Mouse (Mus musculus): ENCODE results near the gene Zfp217. TPM values are rescaled to one million over a fixed set of nuclear protein-coding genes. Genes with fewer than 3 reads are reported as not detected.

Zfp217 gene
- polyA plus RNA-seq, 1 experiment from 2014 or later = 1.7 TPM

DNA sequence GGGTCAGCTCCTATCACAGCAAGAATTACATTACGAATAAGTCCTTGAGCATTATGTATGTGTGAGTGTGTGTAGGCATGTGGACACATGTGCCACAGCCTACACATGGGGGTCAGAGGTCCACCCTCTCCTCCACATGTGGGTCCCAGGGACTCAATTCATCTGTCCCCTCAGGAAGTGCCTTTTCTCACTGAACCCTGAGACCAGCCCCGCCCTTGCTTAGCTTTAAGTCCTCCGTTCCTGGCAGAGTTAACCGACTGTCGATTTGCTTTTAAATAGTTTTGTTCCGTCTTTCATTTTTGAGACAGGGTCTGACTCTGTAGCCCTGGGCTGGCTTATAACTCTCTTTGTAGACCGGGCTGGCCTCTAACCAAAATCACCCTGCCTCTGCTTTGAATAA is 5.0 kb upstream of the Zfp217 start:
- Histone ChIP-seq H3K4me3 (ENCODE audit: low read depth, low read length) (no peak overlapping the region), H3K36me3 (ENCODE audit: control insufficient read depth, insufficient read depth, low read length) (no peaks in the 10 kb centered on the region), H3K9me3 (ENCODE audit: control insufficient read depth, low read length) (no peaks in the 10 kb centered on the region), H3K9ac (ENCODE audit: low read length) (no peak overlapping the region), H3K4me1 (replicated peaks; ENCODE audit: control insufficient read depth, insufficient read depth) (no peaks in the 10 kb centered on the region), H3K27ac (replicated peaks) (peak overlapping the region; percentile 71), H3K27me3 (ENCODE audit: control insufficient read depth, insufficient read depth, low read length) (no peaks in the 10 kb centered on the region), H3K4me2 (replicated peaks; ENCODE audit: low read depth) (peak overlapping the region; percentile 66)
- ATAC-seq (ENCODE audit: low FRiP score, low TSS enrichment) (no peak), DNase-seq (ENCODE audit: low spot score) (no peak)
- 22% methylated on average over 7 of the region's 7 CpGs for WGBS
- no peak for TF ChIP-seq EP300 (optimal IDR thresholded peaks at IDR 0.05)
- TF ChIP-seq CTCF (IDR thresholded peaks at IDR 0.05; ENCODE audit: low read depth) = no peak

DNA sequence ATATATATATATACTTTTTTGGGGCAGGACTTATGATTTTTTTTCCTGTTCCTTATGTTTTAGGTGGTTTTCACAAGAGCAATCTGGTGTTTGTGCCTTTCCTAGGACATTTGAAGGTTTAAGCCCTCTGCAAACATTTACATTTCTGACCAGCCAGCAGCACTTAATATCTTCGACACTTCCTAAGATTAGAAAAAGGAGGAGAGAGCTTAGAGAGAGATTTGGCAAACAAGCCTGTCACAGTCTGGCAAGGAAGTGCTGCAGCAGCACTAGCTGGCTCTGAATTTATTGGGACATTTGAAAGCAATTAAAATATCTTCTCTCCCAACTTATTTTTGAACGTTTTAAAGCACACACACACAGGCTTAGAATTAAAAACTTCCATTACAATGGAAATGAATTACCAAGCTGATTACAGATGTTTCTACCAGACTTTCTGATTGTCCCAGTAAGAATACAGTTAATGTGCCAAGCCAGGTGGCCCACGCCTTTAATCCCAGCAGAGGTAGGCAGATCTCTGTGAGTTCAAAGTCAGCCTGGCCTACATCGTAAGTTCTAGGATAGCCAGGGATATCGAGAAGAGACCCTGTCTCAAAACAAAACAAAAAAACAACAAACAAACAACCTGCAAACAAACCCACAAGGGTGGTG is 4.3 kb upstream of the Zfp217 start:
- Histone ChIP-seq H3K36me3 (ENCODE audit: control insufficient read depth, insufficient read depth, low read length) (no peaks in the 10 kb centered on the region), H3K4me2 (replicated peaks; ENCODE audit: low read depth) (no peak overlapping the region), H3K9ac (ENCODE audit: low read length) (no peak overlapping the region), H3K9me3 (ENCODE audit: control insufficient read depth, low read length) (no peaks in the 10 kb centered on the region), H3K27me3 (ENCODE audit: control insufficient read depth, insufficient read depth, low read length) (no peaks in the 10 kb centered on the region), H3K27ac (replicated peaks) (no peak overlapping the region; the same call in 1 of the 2 replicates), H3K4me3 (ENCODE audit: low read depth, low read length) (no peak overlapping the region), H3K4me1 (replicated peaks; ENCODE audit: control insufficient read depth, insufficient read depth) (no peaks in the 10 kb centered on the region)
- 38% methylated on average over 5 of the region's 5 CpGs for WGBS
- DNase-seq (ENCODE audit: low spot score) (no peak), ATAC-seq (ENCODE audit: low FRiP score, low TSS enrichment) (no peak)
- TF ChIP-seq CTCF (IDR thresholded peaks at IDR 0.05; ENCODE audit: low read depth) (no peak), EP300 (optimal IDR thresholded peaks at IDR 0.05) (no peak)

- no peak overlapping the region for H3K9ac ChIP-seq (ENCODE audit: low read length)
- WGBS = 66% methylated on average over 8 of the region's 8 CpGs
- TF ChIP-seq EP300 (optimal IDR thresholded peaks at IDR 0.05) = no peak
- no peak for TF ChIP-seq CTCF (IDR thresholded peaks at IDR 0.05; ENCODE audit: low read depth)
- H3K36me3 ChIP-seq (ENCODE audit: control insufficient read depth, insufficient read depth, low read length) = no peaks in the 10 kb centered on the region
- no peaks in the 10 kb centered on the region for H3K27me3 ChIP-seq (ENCODE audit: control insufficient read depth, insufficient read depth, low read length)
- no peak overlapping the region for H3K4me3 ChIP-seq (ENCODE audit: low read depth, low read length)
- H3K4me1 ChIP-seq (replicated peaks; ENCODE audit: control insufficient read depth, insufficient read depth) = no peaks in the 10 kb centered on the region
- no peak overlapping the region for H3K4me2 ChIP-seq (replicated peaks; ENCODE audit: low read depth)
- H3K9me3 ChIP-seq (ENCODE audit: control insufficient read depth, low read length) = no peaks in the 10 kb centered on the region
- no peak overlapping the region for H3K27ac ChIP-seq (replicated peaks)
- DNase-seq (ENCODE audit: low spot score) (no peak), ATAC-seq (ENCODE audit: low FRiP score, low TSS enrichment) (no peak)
These were observed 3.6 kb upstream of the Zfp217 start for GRCm38 (mm10) chr2:170151470-170151869.

DNA sequence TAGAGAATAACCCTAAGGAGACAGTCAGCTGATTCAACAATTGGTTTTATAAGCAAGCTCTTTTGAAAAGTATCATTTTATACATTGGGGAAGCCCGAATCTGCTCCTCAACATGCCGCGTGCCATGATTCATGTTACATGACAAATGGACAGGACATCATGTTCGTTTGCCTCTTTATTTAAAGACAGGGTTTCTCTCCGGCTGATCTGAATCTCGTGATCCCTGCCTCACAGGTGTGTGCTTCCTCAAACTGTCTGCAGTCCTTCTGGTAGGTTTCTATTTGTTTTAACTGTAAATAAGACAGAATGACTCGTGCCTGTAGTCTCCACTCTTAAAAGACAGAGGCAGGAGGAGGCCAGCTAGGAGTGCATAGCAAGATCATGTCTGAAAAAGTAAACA is 925 bp upstream of the Zfp217 start:
- WGBS = 50% methylated on average over 7 of the region's 7 CpGs
- no peak overlapping the region; the same call in 1 of the 2 replicates for H3K27ac ChIP-seq (replicated peaks)

GRCm38 (mm10) chr2:170147170-170147569 is 733 bp downstream of the Zfp217 start:
- ATAC-seq (ENCODE audit: low FRiP score, low TSS enrichment) (no peak), DNase-seq (ENCODE audit: low spot score) (no peak)
- no peak overlapping the region for H3K4me3 ChIP-seq (ENCODE audit: low read depth, low read length)
- no peaks in the 10 kb centered on the region for H3K27me3 ChIP-seq (ENCODE audit: control insufficient read depth, insufficient read depth, low read length)
- H3K27ac ChIP-seq (replicated peaks) = no peak overlapping the region
- no peak for TF ChIP-seq EP300 (optimal IDR thresholded peaks at IDR 0.05)
- no peak for TF ChIP-seq CTCF (IDR thresholded peaks at IDR 0.05; ENCODE audit: low read depth)
- no peaks in the 10 kb centered on the region for H3K9me3 ChIP-seq (ENCODE audit: control insufficient read depth, low read length)
- WGBS = 57% methylated on average over 4 of the region's 4 CpGs
- no peaks in the 10 kb centered on the region for H3K36me3 ChIP-seq (ENCODE audit: control insufficient read depth, insufficient read depth, low read length)
- no peak overlapping the region for H3K9ac ChIP-seq (ENCODE audit: low read length)
- H3K4me2 ChIP-seq (replicated peaks; ENCODE audit: low read depth) = no peak overlapping the region
- no peaks in the 10 kb centered on the region for H3K4me1 ChIP-seq (replicated peaks; ENCODE audit: control insufficient read depth, insufficient read depth)

More for the DNA sequence above, 925 bp upstream of the Zfp217 start:
- Histone ChIP-seq H3K4me2 (replicated peaks; ENCODE audit: low read depth) (no peak overlapping the region), H3K4me3 (ENCODE audit: low read depth, low read length) (no peak overlapping the region), H3K9ac (ENCODE audit: low read length) (no peak overlapping the region), H3K4me1 (replicated peaks; ENCODE audit: control insufficient read depth, insufficient read depth) (no peaks in the 10 kb centered on the region), H3K36me3 (ENCODE audit: control insufficient read depth, insufficient read depth, low read length) (no peaks in the 10 kb centered on the region), H3K27me3 (ENCODE audit: control insufficient read depth, insufficient read depth, low read length) (no peaks in the 10 kb centered on the region), H3K9me3 (ENCODE audit: control insufficient read depth, low read length) (no peaks in the 10 kb centered on the region)
- TF ChIP-seq CTCF (IDR thresholded peaks at IDR 0.05; ENCODE audit: low read depth) (no peak), EP300 (optimal IDR thresholded peaks at IDR 0.05) (no peak)
- ATAC-seq (ENCODE audit: low FRiP score, low TSS enrichment) (no peak), DNase-seq (ENCODE audit: low spot score) (no peak)

DNA sequence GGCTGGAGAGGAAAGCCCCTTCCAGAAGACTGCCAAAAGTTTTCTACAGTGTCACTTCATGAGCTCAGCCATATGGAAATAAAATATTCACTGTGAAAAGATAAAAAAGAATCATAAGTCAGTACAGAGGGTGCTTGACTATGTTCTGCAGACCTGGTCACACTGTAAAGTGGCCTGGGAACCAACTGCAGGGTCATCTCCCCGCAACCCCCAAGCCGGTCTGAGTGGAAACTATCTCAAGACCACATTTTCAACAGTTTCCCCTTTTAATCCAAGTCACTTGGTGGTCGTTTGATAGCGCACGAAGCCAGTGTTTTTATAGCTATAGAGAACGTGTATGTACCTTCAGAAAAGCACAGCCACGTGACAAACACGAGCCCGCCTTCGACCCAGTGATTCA is 3.6 kb downstream of the Zfp217 start:
- TF ChIP-seq EP300 (optimal IDR thresholded peaks at IDR 0.05) (no peak), CTCF (IDR thresholded peaks at IDR 0.05; ENCODE audit: low read depth) (no peak)
- Histone ChIP-seq H3K4me2 (replicated peaks; ENCODE audit: low read depth) (no peak overlapping the region), H3K4me3 (ENCODE audit: low read depth, low read length) (no peak overlapping the region), H3K27ac (replicated peaks) (no peak overlapping the region), H3K4me1 (replicated peaks; ENCODE audit: control insufficient read depth, insufficient read depth) (no peaks in the 10 kb centered on the region), H3K9me3 (ENCODE audit: control insufficient read depth, low read length) (no peaks in the 10 kb centered on the region), H3K27me3 (ENCODE audit: control insufficient read depth, insufficient read depth, low read length) (no peaks in the 10 kb centered on the region), H3K36me3 (ENCODE audit: control insufficient read depth, insufficient read depth, low read length) (no peaks in the 10 kb centered on the region), H3K9ac (ENCODE audit: low read length) (no peak overlapping the region)
- ATAC-seq (ENCODE audit: low FRiP score, low TSS enrichment) = no peak
- 77% methylated on average over 10 of the region's 10 CpGs for WGBS
- DNase-seq (ENCODE audit: low spot score) = no peak
